Mouse (Mus musculus): ENCODE measurements around the gene Odf2l. TPM values are rescaled to one million over a fixed set of nuclear protein-coding genes. Genes with fewer than 3 reads are reported as not detected.

Gene Odf2l
- 2.7 and 3.9 TPM in 2 replicates for polyA plus RNA-seq (2012; rRNA removed)

- DNase-seq: peak; percentile 99
- Histone ChIP-seq H3K27me3 (replicated peaks; ENCODE audit: control insufficient read depth, insufficient read depth, low read length) (no peaks in the 10 kb centered on the region), H3K4me3 (ENCODE audit: insufficient read depth, low read depth, low read length) (peak within 1 kb of the TSS; percentile 100), H3K4me1 (ENCODE audit: control insufficient read depth, insufficient read depth, low read length) (peaks cover 8% of the 10 kb centered on the region; the same call in 1 of the 2 replicates), H3K27ac (ENCODE audit: insufficient read depth, low read depth, low read length) (peak within 1 kb of the TSS; percentile 100), H3K36me3 (ENCODE audit: control insufficient read depth, insufficient read depth, low read length) (no peaks in the 10 kb centered on the region)
- TF ChIP-seq CTCF (conservative IDR thresholded peaks at IDR 0.05; ENCODE audit: insufficient read depth, insufficient read length, low read depth, low read length): no peak
- peak; percentile 19 for TF ChIP-seq POLR2A (IDR thresholded peaks at IDR 0.05; ENCODE audit: low read depth, low read length)
- under 1% methylated on average over 57 of the region's 57 CpGs for WGBS
These were observed at the start of gene Odf2l for GRCm38 (mm10) chr3:145118254-145119001. Gene Odf2l (plus strand): TSS chr3:145118588.

- Histone ChIP-seq H3K4me3 (ENCODE audit: insufficient read depth, low read depth, low read length) (no peak overlapping the region), H3K27ac (ENCODE audit: insufficient read depth, low read depth, low read length) (no peak overlapping the region), H3K36me3 (ENCODE audit: control insufficient read depth, insufficient read depth, low read length) (no peaks in the 10 kb centered on the region), H3K4me1 (ENCODE audit: control insufficient read depth, insufficient read depth, low read length) (no peaks in the 10 kb centered on the region), H3K27me3 (replicated peaks; ENCODE audit: control insufficient read depth, insufficient read depth, low read length) (no peaks in the 10 kb centered on the region)
- DNase-seq: no peak
- WGBS: 78% methylated on average over 4 of the region's 4 CpGs
- no peak for TF ChIP-seq CTCF (conservative IDR thresholded peaks at IDR 0.05; ENCODE audit: insufficient read depth, insufficient read length, low read depth, low read length)
- TF ChIP-seq POLR2A (IDR thresholded peaks at IDR 0.05; ENCODE audit: low read depth, low read length): no peak
These were observed 49.4 kb upstream of the Odf2l start for GRCm38 (mm10) chr3:145068964-145069363.

- no peaks in the 10 kb centered on the region for H3K27me3 ChIP-seq (replicated peaks; ENCODE audit: control insufficient read depth, insufficient read depth, low read length)
- no peak for DNase-seq
- no peak overlapping the region for H3K27ac ChIP-seq (ENCODE audit: insufficient read depth, low read depth, low read length)
- no peak overlapping the region for H3K4me3 ChIP-seq (ENCODE audit: insufficient read depth, low read depth, low read length)
- TF ChIP-seq CTCF (conservative IDR thresholded peaks at IDR 0.05; ENCODE audit: insufficient read depth, insufficient read length, low read depth, low read length) (no peak), POLR2A (IDR thresholded peaks at IDR 0.05; ENCODE audit: low read depth, low read length) (no peak)
- H3K36me3 ChIP-seq (ENCODE audit: control insufficient read depth, insufficient read depth, low read length): no peaks in the 10 kb centered on the region
- WGBS: 85% methylated on average over 3 of the region's 3 CpGs
- H3K4me1 ChIP-seq (ENCODE audit: control insufficient read depth, insufficient read depth, low read length): no peaks in the 10 kb centered on the region
These were observed 46.0 kb upstream of the Odf2l start for GRCm38 (mm10) chr3:145072339-145072738.

GRCm38 (mm10) chr3:145078405-145078804 is 40.0 kb upstream of the Odf2l start:
- no peaks in the 10 kb centered on the region for H3K4me1 ChIP-seq (ENCODE audit: control insufficient read depth, insufficient read depth, low read length)
- no peaks in the 10 kb centered on the region for H3K36me3 ChIP-seq (ENCODE audit: control insufficient read depth, insufficient read depth, low read length)
- H3K27me3 ChIP-seq (replicated peaks; ENCODE audit: control insufficient read depth, insufficient read depth, low read length): no peaks in the 10 kb centered on the region
- 81% methylated on average over 6 of the region's 6 CpGs for WGBS
- H3K4me3 ChIP-seq (ENCODE audit: insufficient read depth, low read depth, low read length): no peak overlapping the region
- no peak for DNase-seq
- H3K27ac ChIP-seq (ENCODE audit: insufficient read depth, low read depth, low read length): no peak overlapping the region
- TF ChIP-seq CTCF (conservative IDR thresholded peaks at IDR 0.05; ENCODE audit: insufficient read depth, insufficient read length, low read depth, low read length) (no peak), POLR2A (IDR thresholded peaks at IDR 0.05; ENCODE audit: low read depth, low read length) (no peak)

- no peak overlapping the region for H3K4me3 ChIP-seq (ENCODE audit: insufficient read depth, low read depth, low read length)
- no peak overlapping the region for H3K27ac ChIP-seq (ENCODE audit: insufficient read depth, low read depth, low read length)
- H3K4me1 ChIP-seq (ENCODE audit: control insufficient read depth, insufficient read depth, low read length): no peaks in the 10 kb centered on the region
- no peaks in the 10 kb centered on the region for H3K36me3 ChIP-seq (ENCODE audit: control insufficient read depth, insufficient read depth, low read length)
- 67% methylated on average over 8 of the region's 8 CpGs for whole genome bisulfite sequencing
- no peak for DNase-seq
- TF ChIP-seq POLR2A (IDR thresholded peaks at IDR 0.05; ENCODE audit: low read depth, low read length) (no peak), CTCF (conservative IDR thresholded peaks at IDR 0.05; ENCODE audit: insufficient read depth, insufficient read length, low read depth, low read length) (no peak)
- no peaks in the 10 kb centered on the region for H3K27me3 ChIP-seq (replicated peaks; ENCODE audit: control insufficient read depth, insufficient read depth, low read length)
These were observed 37.5 kb upstream of the Odf2l start for GRCm38 (mm10) chr3:145080904-145081303.

- DNase-seq: no peak
- Histone ChIP-seq H3K4me3 (ENCODE audit: insufficient read depth, low read depth, low read length) (no peak overlapping the region), H3K36me3 (ENCODE audit: control insufficient read depth, insufficient read depth, low read length) (no peaks in the 10 kb centered on the region), H3K27ac (ENCODE audit: insufficient read depth, low read depth, low read length) (no peak overlapping the region), H3K27me3 (replicated peaks; ENCODE audit: control insufficient read depth, insufficient read depth, low read length) (no peaks in the 10 kb centered on the region), H3K4me1 (ENCODE audit: control insufficient read depth, insufficient read depth, low read length) (no peaks in the 10 kb centered on the region)
- TF ChIP-seq CTCF (conservative IDR thresholded peaks at IDR 0.05; ENCODE audit: insufficient read depth, insufficient read length, low read depth, low read length) (no peak), POLR2A (IDR thresholded peaks at IDR 0.05; ENCODE audit: low read depth, low read length) (no peak)
- 64% methylated on average over 1 of the region's 1 CpGs for WGBS
These were observed 35.3 kb upstream of the Odf2l start for GRCm38 (mm10) chr3:145083081-145083480.

GRCm38 (mm10) chr3:145086180-145086579 is 32.2 kb upstream of the Odf2l start:
- no peaks in the 10 kb centered on the region for H3K27me3 ChIP-seq (replicated peaks; ENCODE audit: control insufficient read depth, insufficient read depth, low read length)
- 78% methylated on average over 14 of the region's 14 CpGs for WGBS
- no peak for TF ChIP-seq CTCF (conservative IDR thresholded peaks at IDR 0.05; ENCODE audit: insufficient read depth, insufficient read length, low read depth, low read length)
- no peak for TF ChIP-seq POLR2A (IDR thresholded peaks at IDR 0.05; ENCODE audit: low read depth, low read length)

More at GRCm38 (mm10) chr3:145086180-145086579, 32.2 kb upstream of the Odf2l start:
- no peak for DNase-seq
- H3K4me3 ChIP-seq (ENCODE audit: insufficient read depth, low read depth, low read length): no peak overlapping the region
- no peaks in the 10 kb centered on the region for H3K36me3 ChIP-seq (ENCODE audit: control insufficient read depth, insufficient read depth, low read length)
- no peak overlapping the region for H3K27ac ChIP-seq (ENCODE audit: insufficient read depth, low read depth, low read length)
- no peaks in the 10 kb centered on the region for H3K4me1 ChIP-seq (ENCODE audit: control insufficient read depth, insufficient read depth, low read length)

Measured in kidney, adult 2 months (tissue).